Mouse (Mus musculus) liver, embryonic 11.5 days (tissue): ENCODE measurements around the gene Olfr69. TPM values are rescaled to one million over a fixed set of nuclear protein-coding genes. Genes with fewer than 3 reads are reported as not detected.
"Not testable (repeated sequence)": the region's sequence is repeated elsewhere in the genome, so short reads cannot be mapped to it uniquely, and the experiment has no call there.

Source experiments
- ATAC-seq: fragments of 200-750 bp; cut with Nextera tagmentation; replicated peaks from 2 replicates; pipeline ENCODE4 v1.8.0; 2017; ENCODE audit warnings: moderate number of reproducible peaks, mild to moderate bottlenecking, moderate TSS enrichment, moderate library complexity; ENCODE audit not compliant: low FRiP score
- DNase-seq: peaks from one replicate; pipeline ENCODE4 v3.0.0-alpha.2; 2017; ENCODE audit warnings: low spot score
- H3K27ac ChIP-seq: fragments of 300-500 bp; sonication (generic); 2 replicates; pipeline ENCODE4 v1.5.1; 2014; ENCODE audit warnings: mild to moderate bottlenecking, low read depth, low read length, control low read depth
- H3K27me3 ChIP-seq: fragments of 300-500 bp; sonication (generic); replicated peaks from 2 replicates; pipeline ENCODE4 v1.6.1; 2014; ENCODE audit warnings: low read length, mixed read lengths; ENCODE audit not compliant: control insufficient read depth, insufficient read depth
- H3K36me3 ChIP-seq: fragments of 300-500 bp; sonication (generic); 2 replicates; pipeline ENCODE4 v1.6.1; 2014; ENCODE audit warnings: mild to moderate bottlenecking, low read length, moderate library complexity, mixed read lengths; ENCODE audit not compliant: control insufficient read depth, insufficient read depth
- H3K4me1 ChIP-seq: fragments of 300-500 bp; sonication (generic); replicated peaks from 2 replicates; pipeline ENCODE4 v1.6.1; 2014; ENCODE audit warnings: low read length, mixed read lengths; ENCODE audit not compliant: control insufficient read depth, insufficient read depth
- H3K4me2 ChIP-seq: fragments of 300-500 bp; sonication (generic); 2 replicates; pipeline ENCODE4 v1.6.1; 2014; ENCODE audit warnings: mild to moderate bottlenecking, control low read depth, moderate library complexity
- H3K4me3 ChIP-seq: fragments of 300-500 bp; sonication (generic); 2 replicates; pipeline ENCODE4 v1.5.1; 2014; ENCODE audit warnings: low read depth, low read length, control low read depth
- H3K9ac ChIP-seq: fragments of 300-500 bp; sonication (generic); 2 replicates; pipeline ENCODE4 v1.6.1; 2014; ENCODE audit warnings: low read depth, low read length, control low read depth
- H3K9me3 ChIP-seq: fragments of 300-500 bp; sonication (generic); 2 replicates; pipeline ENCODE4 v1.6.1; 2016; ENCODE audit warnings: low read length, inconsistent platforms, mixed read lengths; ENCODE audit not compliant: control insufficient read depth
- WGBS: fragments of 180-500 bp; shearing (Covaris S2); extraction: QIAGEN DNeasy Blood & Tissue Kit; methylation state at CpG from one replicate; pipeline ENCODE4 v1.1.7; 2014; 5-methylcytosine and 5-hydroxymethylcytosine counted together
- polyA plus RNA-seq: library from polyadenylated mRNA; unstranded; fragments of >200 nt; fragmentation: Nextera tagmentation; extraction: Ambion mirVana; gene quantifications from 2 replicates; pipeline ENCODE4 v1.2.1, GENCODE M21; 2014

Gene Olfr69
- polyA plus RNA-seq = not detected in 2 replicates

GRCm38 (mm10) chr7:103771494-103771893 lies at the start of gene Olfr69:
Gene Olfr69, minus strand, starts transcription at chr7:103771594.
- WGBS = 79% methylated on average over 2 of the region's 2 CpGs
- ATAC-seq = no peak

GRCm38 (mm10) chr7:103815085-103815484 lies 43.7 kb upstream of the Olfr69 start:
- not testable (repeated sequence) for H3K4me3 ChIP-seq, H3K27me3 ChIP-seq, H3K36me3 ChIP-seq, DNase-seq, ATAC-seq, H3K9me3 ChIP-seq, H3K4me1 ChIP-seq, H3K9ac ChIP-seq
- 100% methylated on average over 1 of the region's 2 CpGs for WGBS
- peak overlapping the region; percentile 44 for H3K4me2 ChIP-seq
- H3K27ac ChIP-seq = peak overlapping the region; percentile 6; the same call in 1 of the 2 replicates

More at GRCm38 (mm10) chr7:103771494-103771893, at the start of gene Olfr69:
- H3K4me2 ChIP-seq = no peak within 1 kb of the TSS
- H3K4me1 ChIP-seq = no peaks in the 10 kb centered on the region
- no peak within 1 kb of the TSS for H3K9ac ChIP-seq
- no peak within 1 kb of the TSS for H3K27ac ChIP-seq
- H3K36me3 ChIP-seq = no peaks in the 10 kb centered on the region
- H3K4me3 ChIP-seq = no peak within 1 kb of the TSS
- no peaks in the 10 kb centered on the region for H3K27me3 ChIP-seq
- no peak for DNase-seq
- H3K9me3 ChIP-seq = no peaks in the 10 kb centered on the region

GRCm38 (mm10) chr7:103813766-103814165 lies 42.4 kb upstream of the Olfr69 start, which contains the start of gene Hbb-bt:
Gene Hbb-bt, minus strand, starts transcription at chr7:103813996.
- H3K4me2 ChIP-seq = peak within 1 kb of the TSS; percentile 39
- H3K27ac ChIP-seq = peak within 1 kb of the TSS; percentile 89
- H3K27me3 ChIP-seq = no peaks in the 10 kb centered on the region
- H3K9ac ChIP-seq = peak within 1 kb of the TSS; percentile 46; the same call in 1 of the 2 replicates
- WGBS = 73% methylated on average over 3 of the region's 3 CpGs
- peak; percentile 81 for ATAC-seq
- H3K4me1 ChIP-seq = peaks cover 9% of the 10 kb centered on the region
- H3K4me3 ChIP-seq = peak within 1 kb of the TSS; percentile 32
- H3K9me3 ChIP-seq = no peaks in the 10 kb centered on the region
- H3K36me3 ChIP-seq = no peaks in the 10 kb centered on the region
- no peak for DNase-seq

- not testable (repeated sequence) for ATAC-seq
Measured at GRCm38 (mm10) chr7:103813152-103813551, 41.8 kb upstream of the Olfr69 start.

GRCm38 (mm10) chr7:103812174-103812573 lies 40.8 kb upstream of the Olfr69 start:
- Histone ChIP-seq H3K27ac (peak overlapping the region; percentile 93), H3K9ac (peak overlapping the region; percentile 61), H3K27me3 (no peaks in the 10 kb centered on the region), H3K4me2 (peak overlapping the region; percentile 51), H3K36me3 (no peaks in the 10 kb centered on the region), H3K4me1 (peaks cover 9% of the 10 kb centered on the region), H3K4me3 (peak overlapping the region; percentile 42), H3K9me3 (no peaks in the 10 kb centered on the region)
- 30% methylated on average over 1 of the region's 1 CpGs for WGBS
- peak; percentile 16 for ATAC-seq
- DNase-seq = no peak

More at GRCm38 (mm10) chr7:103813152-103813551, 41.8 kb upstream of the Olfr69 start:
- H3K4me3 ChIP-seq, H3K4me1 ChIP-seq, H3K4me2 ChIP-seq, H3K36me3 ChIP-seq, DNase-seq, H3K9me3 ChIP-seq, H3K9ac ChIP-seq, H3K27me3 ChIP-seq: not testable (repeated sequence)
- WGBS = no CpG with 5 or more reads among the region's 3 CpGs
- peak overlapping the region; percentile 89; the same call in 1 of the 2 replicates for H3K27ac ChIP-seq

GRCm38 (mm10) chr7:103811223-103811845 lies 39.9 kb upstream of the Olfr69 start:
- Histone ChIP-seq H3K27me3 (no peaks in the 10 kb centered on the region), H3K4me1 (peaks cover 9% of the 10 kb centered on the region), H3K9me3 (no peaks in the 10 kb centered on the region), H3K4me2 (peak overlapping the region; percentile 42), H3K4me3 (peak overlapping the region; percentile 10; the same call in 1 of the 2 replicates), H3K9ac (no peak overlapping the region), H3K36me3 (no peaks in the 10 kb centered on the region), H3K27ac (peak overlapping the region; percentile 84)
- DNase-seq = no peak
- ATAC-seq = peak; percentile 63
- WGBS = 53% methylated on average over 1 of the region's 1 CpGs

- no peak overlapping the region for H3K4me2 ChIP-seq
- ATAC-seq = no peak
- peaks cover 9% of the 10 kb centered on the region for H3K4me1 ChIP-seq
- H3K36me3 ChIP-seq = no peaks in the 10 kb centered on the region
- 56% methylated on average over 3 of the region's 3 CpGs for WGBS
- H3K27ac ChIP-seq = peak overlapping the region; percentile 84
- no peak overlapping the region for H3K9ac ChIP-seq
- H3K27me3 ChIP-seq = no peaks in the 10 kb centered on the region
- H3K9me3 ChIP-seq = no peaks in the 10 kb centered on the region
- H3K4me3 ChIP-seq = no peak overlapping the region
- no peak for DNase-seq
Measured at GRCm38 (mm10) chr7:103810746-103811145, 39.4 kb upstream of the Olfr69 start.

GRCm38 (mm10) chr7:103810296-103810695 lies 38.9 kb upstream of the Olfr69 start:
- H3K27ac ChIP-seq = peak overlapping the region; percentile 96
- peak overlapping the region; percentile 17 for H3K9ac ChIP-seq
- DNase-seq = no peak
- no peak for ATAC-seq
- 73% methylated on average over 1 of the region's 1 CpGs for WGBS
- peaks cover 9% of the 10 kb centered on the region for H3K4me1 ChIP-seq
- H3K4me2 ChIP-seq = peak overlapping the region; percentile 52
- no peaks in the 10 kb centered on the region for H3K36me3 ChIP-seq
- no peaks in the 10 kb centered on the region for H3K27me3 ChIP-seq
- no peak overlapping the region for H3K4me3 ChIP-seq
- H3K9me3 ChIP-seq = no peaks in the 10 kb centered on the region

GRCm38 (mm10) chr7:103809801-103810155 lies 38.4 kb upstream of the Olfr69 start:
- H3K9me3 ChIP-seq = no peaks in the 10 kb centered on the region
- H3K4me2 ChIP-seq = peak overlapping the region; percentile 52
- ATAC-seq (no peak), DNase-seq (no peak)
- 38% methylated on average over 1 of the region's 1 CpGs for WGBS
- H3K9ac ChIP-seq = peak overlapping the region; percentile 17
- H3K27me3 ChIP-seq = no peaks in the 10 kb centered on the region
- no peaks in the 10 kb centered on the region for H3K36me3 ChIP-seq
- no peak overlapping the region for H3K4me3 ChIP-seq
- H3K4me1 ChIP-seq = peaks cover 6% of the 10 kb centered on the region
- peak overlapping the region; percentile 96 for H3K27ac ChIP-seq
